Comparison of ENCODE assay signal across 27 mouse cellular contexts in the genomic region with DNA sequence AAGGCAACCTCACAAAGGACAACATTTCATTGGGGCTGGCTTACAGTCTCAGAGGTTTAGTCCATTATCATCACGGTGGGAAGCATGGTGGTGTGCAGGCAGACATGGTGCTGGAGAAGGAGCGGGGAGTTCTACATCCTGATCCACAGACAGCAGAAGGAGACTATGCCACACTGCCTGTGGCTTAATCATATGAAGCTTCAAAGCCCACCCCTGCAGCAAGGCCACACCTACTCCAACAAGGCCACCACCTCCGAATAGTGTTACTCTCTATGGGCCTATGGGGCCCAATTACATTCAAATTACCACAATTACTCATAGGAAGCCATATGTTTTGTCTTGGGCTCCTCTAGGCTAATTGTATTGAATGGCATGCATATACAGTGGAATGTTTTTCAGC. TPM values are rescaled to one million over a fixed set of nuclear protein-coding genes. Genes with fewer than 3 reads are reported as not detected.
DNase-seq lines count a peak whose midpoint lies in the region; ATAC-seq and TF ChIP-seq lines count a peak whose summit lies in the region.
"Had no signal": no experiment of that assay in that cellular context is flagged by ENCODE, and none has a peak within 500 bp of the region (broad histone marks: within the 10 kb centered on the region; RNA-seq: fewer than 3 reads in every experiment).

No protein-coding gene starts in this region.

- peak; percentile 16 for DNase-seq in embryo, embryonic 10.5 days (ENCODE audit: low spot score)
- no peak for DNase-seq in embryo, embryonic 11 days
- no peak for DNase-seq in hindbrain, embryonic 10.5 days (ENCODE audit: low spot score)
- no peak for DNase-seq in hindbrain, postnatal 0 days (ENCODE audit: low spot score)
- no peak for DNase-seq in neural tube, embryonic 11.5 days (ENCODE audit: low spot score)
- DNase-seq in neural tube, embryonic 10.5 days (ENCODE audit: extremely low spot score, low spot score) = no peak
- no peak for DNase-seq in adrenal gland, postnatal 36 days
- DNase-seq: adrenal gland, adult 8-10 months; adrenal gland, postnatal 25 days; cerebellum, adult 18-20 months; cerebellum, adult 9-10 months; cerebellum, postnatal 14 days; forebrain, postnatal 0 days; gastrocnemius, adult 2 months; gastrocnemius, postnatal 14 days; heart, adult 18-20 months; heart, postnatal 14 days; heart, postnatal 4 days had no signal

- H3K27me3 ChIP-seq in hindbrain, embryonic 10.5 days (ENCODE audit: insufficient read depth, poor library complexity, severe bottlenecking) = no peaks in the 10 kb centered on the region
- no peaks in the 10 kb centered on the region for H3K27me3 ChIP-seq in hindbrain, postnatal 0 days (ENCODE audit: insufficient read depth, low read length)
- no peaks in the 10 kb centered on the region for H3K27me3 ChIP-seq in neural tube, embryonic 11.5 days (ENCODE audit: control insufficient read depth, insufficient read depth, low read length)
- H3K27me3 ChIP-seq: embryonic facial prominence, embryonic 13.5 days; forebrain, embryonic 13.5 days; heart, embryonic 13.5 days had no signal

- H3K9me3 ChIP-seq in hindbrain, embryonic 10.5 days = no peaks in the 10 kb centered on the region
- H3K9me3 ChIP-seq in hindbrain, postnatal 0 days (ENCODE audit: low read length) = no peaks in the 10 kb centered on the region
- H3K9me3 ChIP-seq in neural tube, embryonic 11.5 days (ENCODE audit: control insufficient read depth, low read length) = no peaks in the 10 kb centered on the region
- H3K9me3 ChIP-seq: embryonic facial prominence, embryonic 10.5 days; embryonic facial prominence, embryonic 13.5 days; forebrain, embryonic 13.5 days; heart, embryonic 13.5 days had no signal

- H3K4me2 ChIP-seq in hindbrain, postnatal 0 days (ENCODE audit: low read depth, low read length) = no peak overlapping the region
- no peak overlapping the region for H3K4me2 ChIP-seq in neural tube, embryonic 11.5 days (ENCODE audit: low read depth)
- H3K4me2 ChIP-seq: embryonic facial prominence, embryonic 13.5 days; forebrain, embryonic 13.5 days; heart, embryonic 13.5 days had no signal

- no peak for ATAC-seq in hindbrain, postnatal 0 days
- ATAC-seq in neural tube, embryonic 11.5 days (ENCODE audit: insufficient read depth, low FRiP score, low TSS enrichment) = 0 out of 2 replicates have a peak, but pooled peaks have one; percentile 21
- ATAC-seq: activated CD4-positive, CD25-positive, alpha-beta regulatory T cell, adult 4 months; forebrain, embryonic 13.5 days; forebrain, postnatal 0 days; hindbrain, embryonic 16.5 days; inflammation-experienced regulatory T-cells, adult 6 months; intestine, embryonic 16.5 days had no signal

- TF ChIP-seq CTCF in hindbrain, postnatal 0 days (IDR thresholded peaks at IDR 0.05; ENCODE audit: low read depth) = no peak

- peak overlapping the region; percentile 31; the same call in 1 of the 2 replicates for H3K27ac ChIP-seq in hindbrain, embryonic 10.5 days
- no peak overlapping the region for H3K27ac ChIP-seq in hindbrain, postnatal 0 days
- H3K27ac ChIP-seq in neural tube, embryonic 11.5 days (ENCODE audit: low read depth, low read length) = no peak overlapping the region
- H3K27ac ChIP-seq: embryonic facial prominence, embryonic 10.5 days; embryonic facial prominence, embryonic 13.5 days; forebrain, embryonic 13.5 days; gastrocnemius, adult 2 months; heart, embryonic 13.5 days had no signal

- peaks cover 29% of the 10 kb centered on the region for H3K4me1 ChIP-seq in hindbrain, embryonic 10.5 days (replicated peaks)
- no peaks in the 10 kb centered on the region for H3K4me1 ChIP-seq in hindbrain, postnatal 0 days (ENCODE audit: insufficient read depth, low read length)
- peaks cover 3% of the 10 kb centered on the region; the same call in 1 of the 2 replicates for H3K4me1 ChIP-seq in neural tube, embryonic 11.5 days (ENCODE audit: control insufficient read depth, insufficient read depth, low read length)
- H3K4me1 ChIP-seq: embryonic facial prominence, embryonic 13.5 days; forebrain, embryonic 13.5 days; heart, embryonic 13.5 days had no signal

- H3K4me3 ChIP-seq in hindbrain, embryonic 10.5 days = no peak overlapping the region; the same call in 1 of the 2 replicates
- no peak overlapping the region for H3K4me3 ChIP-seq in hindbrain, postnatal 0 days (ENCODE audit: low read length)
- H3K4me3 ChIP-seq in neural tube, embryonic 11.5 days (ENCODE audit: low read depth, low read length) = no peak overlapping the region
- H3K4me3 ChIP-seq: embryonic facial prominence, embryonic 10.5 days; embryonic facial prominence, embryonic 13.5 days; erythroblast, embryonic 14.5 days; forebrain, embryonic 13.5 days; gastrocnemius, adult 2 months; heart, embryonic 13.5 days had no signal

- no peak overlapping the region for H3K9ac ChIP-seq in hindbrain, postnatal 0 days (replicated peaks; ENCODE audit: low read length)
- H3K9ac ChIP-seq in neural tube, embryonic 11.5 days (ENCODE audit: low read length) = no peak overlapping the region
- H3K9ac ChIP-seq: embryonic facial prominence, embryonic 13.5 days; forebrain, embryonic 13.5 days; forebrain, postnatal 0 days; heart, embryonic 13.5 days had no signal

- H3K36me3 ChIP-seq in hindbrain, embryonic 10.5 days = no peaks in the 10 kb centered on the region
- no peaks in the 10 kb centered on the region for H3K36me3 ChIP-seq in hindbrain, postnatal 0 days (ENCODE audit: insufficient read depth, low read length)
- no peaks in the 10 kb centered on the region for H3K36me3 ChIP-seq in neural tube, embryonic 11.5 days (ENCODE audit: control insufficient read depth, insufficient read depth, low read length)
- H3K36me3 ChIP-seq: embryonic facial prominence, embryonic 10.5 days; embryonic facial prominence, embryonic 13.5 days; heart, embryonic 13.5 days had no signal

- WGBS in hindbrain, embryonic 10.5 days = 60% methylated on average over 3 of the region's 3 CpGs
- WGBS in hindbrain, postnatal 0 days = 62% methylated on average over 3 of the region's 3 CpGs
- 57% methylated on average over 3 of the region's 3 CpGs for WGBS in neural tube, embryonic 11.5 days

RNA-seq across cellular contexts. Expression of a gene that starts 23.2 kb away (rescaled TPM):
- 22.0 and 22.4 TPM in 2 replicates for polyA plus RNA-seq in hindbrain, embryonic 10.5 days (2016; fragmentation: Nextera tagmentation; extraction: Ambion mirVana)
- total RNA-seq in hindbrain, postnatal 0 days (2014; rRNA removed) = 10.6 and 14.3 TPM in 2 replicates
- polyA plus RNA-seq in hindbrain, postnatal 0 days (2015; fragmentation: Nextera tagmentation; extraction: Ambion mirVana) = 12.9 and 16.2 TPM in 2 replicates
- 39.6 and 45.8 TPM in 2 replicates for polyA plus RNA-seq in neural tube, embryonic 11.5 days (2014; fragmentation: Nextera tagmentation; extraction: Ambion mirVana)
- total RNA-seq in adrenal gland, postnatal 36 days (2021) = under 1 TPM; 0.10 to 0.36 TPM
- polyA plus RNA-seq: activated CD4-positive, CD25-positive, alpha-beta regulatory T cell, adult 4 months; erythroblast, embryonic 14.5 days; inflammation-experienced regulatory T-cells, adult 6 months had no signal

RNA-seq across cellular contexts. Expression of a gene that starts 51.0 kb away (rescaled TPM):
- 63.8 and 87.5 TPM in 2 replicates for polyA plus RNA-seq in hindbrain, embryonic 10.5 days (2016; fragmentation: Nextera tagmentation; extraction: Ambion mirVana)
- total RNA-seq in hindbrain, postnatal 0 days (2014; rRNA removed) = 109 and 111 TPM in 2 replicates
- 289 and 299 TPM in 2 replicates for polyA plus RNA-seq in hindbrain, postnatal 0 days (2015; fragmentation: Nextera tagmentation; extraction: Ambion mirVana)
- polyA plus RNA-seq in neural tube, embryonic 11.5 days (2014; fragmentation: Nextera tagmentation; extraction: Ambion mirVana) = 112 and 126 TPM in 2 replicates
- 100 to 1,000 TPM; 135 to 202 TPM for total RNA-seq in adrenal gland, postnatal 36 days (2021)
